Mouse (Mus musculus) right cerebral cortex, adult 18-20 months (tissue): Measurements from ENCODE around the gene Tln1.
"Not testable (repeated sequence)": the region's sequence is repeated elsewhere in the genome, so short reads cannot be mapped to it uniquely, and the experiment has no call there.

Experiments used
- DNase-seq: peaks from one replicate; pipeline ENCODE4 v3.0.0; 2022; ENCODE audit warnings: mixed read lengths

Gene Tln1

GRCm38 (mm10) chr4:43578376-43579204 lies 16.1 kb upstream of the Tln1 start, which contains the start of the genes Rgp1 and Gba2:
Gene Rgp1, plus strand, starts transcription at chr4:43578715.
Gene Gba2, minus strand, starts transcription at chr4:43578873.
- peak; percentile 91 for DNase-seq

- no peak for DNase-seq
Measured at GRCm38 (mm10) chr4:43577237-43577881, 14.9 kb upstream of the Tln1 start.

- DNase-seq = no peak
Measured at GRCm38 (mm10) chr4:43575356-43575755, 12.9 kb upstream of the Tln1 start.

GRCm38 (mm10) chr4:43573561-43573960 lies 11.1 kb upstream of the Tln1 start:
- DNase-seq = no peak

GRCm38 (mm10) chr4:43571395-43572045 lies 9.0 kb upstream of the Tln1 start:
- no peak for DNase-seq

GRCm38 (mm10) chr4:43567140-43567539 lies 4.6 kb upstream of the Tln1 start:
- DNase-seq = no peak

- no peak for DNase-seq
Measured at GRCm38 (mm10) chr4:43564231-43564630, 1.7 kb upstream of the Tln1 start.

- DNase-seq = no peak
Measured at GRCm38 (mm10) chr4:43563601-43563875, 1.0 kb upstream of the Tln1 start.

- DNase-seq = no peak
Measured at GRCm38 (mm10) chr4:43562769-43563600, 494 bp upstream of the Tln1 start.

- no peak for DNase-seq
Measured at GRCm38 (mm10) chr4:43561436-43561996, 975 bp downstream of the Tln1 start.

GRCm38 (mm10) chr4:43560976-43561375 lies 1.5 kb downstream of the Tln1 start:
- DNase-seq = no peak

GRCm38 (mm10) chr4:43560243-43560611 lies 2.3 kb downstream of the Tln1 start:
- DNase-seq = no peak

GRCm38 (mm10) chr4:43559519-43560242 lies 2.8 kb downstream of the Tln1 start:
- no peak for DNase-seq

GRCm38 (mm10) chr4:43558631-43559356 lies 3.7 kb downstream of the Tln1 start:
- no peak for DNase-seq

- no peak for DNase-seq
Measured at GRCm38 (mm10) chr4:43558028-43558630, 4.4 kb downstream of the Tln1 start.

GRCm38 (mm10) chr4:43555926-43556325 lies 6.6 kb downstream of the Tln1 start:
- DNase-seq = no peak

- no peak for DNase-seq
Measured at GRCm38 (mm10) chr4:43553891-43554290, 8.6 kb downstream of the Tln1 start.

- peak; percentile 86 for DNase-seq
Measured at GRCm38 (mm10) chr4:43552437-43552836, 10.1 kb downstream of the Tln1 start.

- DNase-seq = not testable (repeated sequence)
Measured at GRCm38 (mm10) chr4:43551854-43552253, 10.6 kb downstream of the Tln1 start.

GRCm38 (mm10) chr4:43549055-43549454 lies 13.4 kb downstream of the Tln1 start:
- no peak for DNase-seq

GRCm38 (mm10) chr4:43547160-43547559 lies 15.3 kb downstream of the Tln1 start:
- no peak for DNase-seq
